Mouse (Mus musculus) CD4-positive, CD25-positive, alpha-beta regulatory T cell, adult 2 months (primary cell): ENCODE data around the gene Amt.
"Not testable (repeated sequence)": the region's sequence is repeated elsewhere in the genome, so short reads cannot be mapped to it uniquely, and the experiment has no call there.

Source experiments
- DNase-seq: peaks from one replicate; pipeline ENCODE4 v3.0.0-alpha.2; 2012; ENCODE audit warnings: low read depth, low spot score

The Amt gene

DNA sequence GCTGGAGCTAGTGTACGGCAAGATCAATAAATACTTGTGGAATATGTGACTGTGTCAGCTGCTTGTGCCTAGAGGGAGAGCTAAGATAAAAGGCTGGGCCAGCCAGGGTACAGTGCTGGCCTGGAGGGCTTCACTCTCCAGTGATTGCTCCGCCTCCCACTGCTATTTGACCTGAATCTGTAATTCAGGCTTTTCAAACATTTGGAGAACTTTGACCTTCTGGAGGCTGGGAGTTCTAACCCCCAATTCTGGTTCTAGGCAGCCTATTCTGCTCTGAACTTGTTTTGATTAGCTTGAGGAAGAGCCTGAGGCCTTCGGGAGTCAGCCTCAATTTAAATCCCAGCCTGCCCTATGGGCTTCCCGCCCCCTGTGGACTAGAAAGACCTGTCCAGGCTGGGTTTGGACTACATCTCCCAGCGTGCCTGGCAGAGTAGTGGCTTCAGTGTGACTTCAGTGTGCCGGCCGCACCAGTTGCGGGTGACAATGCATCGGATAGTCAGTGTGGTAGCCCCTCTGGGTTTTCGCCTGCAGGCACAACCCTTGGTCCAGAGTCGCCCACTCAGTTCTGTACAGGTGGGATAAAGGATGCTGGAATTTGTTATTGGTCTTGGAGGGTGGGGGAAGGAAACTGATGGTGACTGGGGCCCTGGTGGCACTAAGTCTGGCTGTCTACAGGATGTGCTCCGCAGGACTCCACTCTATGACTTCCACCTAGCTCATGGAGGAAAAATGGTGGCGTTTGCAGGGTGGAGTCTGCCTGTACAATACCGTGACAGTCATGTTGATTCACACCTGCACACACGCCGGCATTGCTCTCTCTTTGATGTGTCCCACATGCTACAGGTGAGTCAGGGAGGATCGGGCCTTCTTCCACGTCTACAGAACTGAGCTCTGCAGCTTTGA lies at the start of gene Amt:
Amt (plus strand) TSS at position 401 of the 903 bp plus-strand sequence.
- DNase-seq, result no peak

GRCm38 (mm10) chr9:108248957-108249356 lies 47.7 kb upstream of the Amt start:
- no peak for DNase-seq

DNA sequence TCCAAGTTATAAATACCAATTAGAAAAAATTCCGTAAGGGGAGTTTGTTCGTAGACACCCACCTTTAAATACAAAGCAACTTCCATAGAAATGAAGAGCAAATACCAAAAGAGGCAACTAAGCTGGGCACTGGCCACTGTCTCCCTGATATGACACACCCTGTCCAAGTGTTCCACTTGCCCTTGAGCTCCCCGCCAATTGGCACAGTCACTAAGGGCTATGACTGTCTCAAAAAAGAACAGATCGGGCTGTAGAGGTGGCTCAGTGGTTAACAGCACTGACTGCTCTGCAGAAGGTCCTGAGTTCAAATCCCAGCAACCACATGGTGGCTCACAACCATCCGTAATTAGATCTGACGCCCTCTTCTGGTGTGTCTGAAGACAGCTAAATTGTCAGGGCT lies 44.8 kb upstream of the Amt start:
- DNase-seq, result no peak

DNA sequence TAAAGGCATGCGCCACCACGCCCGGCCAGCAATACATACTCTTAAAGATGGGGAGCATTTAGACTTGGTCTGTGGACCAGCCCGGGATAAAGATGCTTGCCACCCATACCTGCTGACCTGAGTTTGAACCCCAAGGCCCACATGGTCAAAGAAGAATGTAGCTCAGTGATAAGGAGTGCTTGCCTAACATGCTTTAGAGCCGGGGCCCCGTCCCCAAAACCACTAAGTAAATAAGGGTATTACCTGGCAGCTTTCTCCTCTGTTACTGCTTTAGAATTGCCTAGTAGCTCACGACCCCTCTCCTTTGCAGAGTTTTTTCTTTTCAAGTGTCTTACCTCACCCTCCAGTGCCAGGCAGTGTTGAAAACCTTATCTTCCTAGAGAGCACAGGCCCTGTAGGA lies 43.9 kb upstream of the Amt start:
- no peak for DNase-seq

DNA sequence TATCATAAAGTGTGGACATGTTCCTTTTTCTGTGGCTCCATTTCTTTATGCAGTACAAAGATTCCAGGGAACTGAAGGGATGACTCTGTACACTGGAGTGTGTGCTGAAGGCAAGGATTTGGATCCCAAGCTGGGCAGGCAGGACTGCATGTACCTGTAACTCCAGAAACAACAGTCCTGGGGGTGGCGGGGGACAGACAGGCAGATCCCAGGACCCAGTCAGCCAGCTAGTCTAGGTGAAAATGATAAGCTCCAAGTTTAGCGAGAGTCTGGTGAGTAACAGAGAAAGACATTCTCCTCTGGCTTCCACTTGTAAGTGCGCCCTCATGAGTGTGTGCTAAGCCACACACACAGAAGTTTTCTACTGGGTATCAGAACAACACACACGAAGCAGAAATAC lies 36.1 kb upstream of the Amt start:
- no peak for DNase-seq

GRCm38 (mm10) chr9:108261865-108262264 lies 34.8 kb upstream of the Amt start:
- DNase-seq, result no peak

GRCm38 (mm10) chr9:108262494-108263049 lies 34.1 kb upstream of the Amt start:
- DNase-seq, result peak; percentile 8

GRCm38 (mm10) chr9:108263131-108263681 lies 33.4 kb upstream of the Amt start:
- no peak for DNase-seq

GRCm38 (mm10) chr9:108263690-108264190 lies 32.9 kb upstream of the Amt start, which contains the start of gene Dag1:
TSS of gene Dag1 (minus strand) at chr9:108263958.
- peak; percentile 98 for DNase-seq

- DNase-seq, result no peak
Observed at GRCm38 (mm10) chr9:108264191-108264921, 32.3 kb upstream of the Amt start.

- peak; percentile 26 for DNase-seq
Observed at GRCm38 (mm10) chr9:108266261-108266935, 30.3 kb upstream of the Amt start.

- no peak for DNase-seq
Observed at GRCm38 (mm10) chr9:108267691-108268090, 29.0 kb upstream of the Amt start.

GRCm38 (mm10) chr9:108268701-108269100 lies 28.0 kb upstream of the Amt start:
- not testable (repeated sequence) for DNase-seq

DNA sequence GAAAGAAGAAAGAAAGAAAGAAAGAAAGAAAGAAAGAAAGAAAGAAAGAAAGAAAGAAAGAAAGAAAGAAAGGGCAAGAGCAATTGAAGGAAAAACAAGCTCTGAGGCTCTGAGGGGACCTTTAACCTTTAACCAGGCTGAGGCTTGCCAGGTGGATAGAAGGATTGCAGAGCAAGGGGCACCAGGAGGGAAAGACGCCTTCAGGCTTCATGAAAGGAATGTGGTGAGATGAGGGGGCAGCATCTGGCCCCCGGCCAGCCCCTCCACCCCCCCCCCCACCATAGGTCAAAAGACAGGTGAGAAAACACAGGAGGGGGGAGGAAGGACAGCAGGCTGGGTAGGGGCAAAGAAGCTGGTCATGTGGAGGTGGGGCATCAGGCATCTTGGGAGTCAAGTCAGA lies 24.7 kb upstream of the Amt start:
- DNase-seq, result no peak

DNA sequence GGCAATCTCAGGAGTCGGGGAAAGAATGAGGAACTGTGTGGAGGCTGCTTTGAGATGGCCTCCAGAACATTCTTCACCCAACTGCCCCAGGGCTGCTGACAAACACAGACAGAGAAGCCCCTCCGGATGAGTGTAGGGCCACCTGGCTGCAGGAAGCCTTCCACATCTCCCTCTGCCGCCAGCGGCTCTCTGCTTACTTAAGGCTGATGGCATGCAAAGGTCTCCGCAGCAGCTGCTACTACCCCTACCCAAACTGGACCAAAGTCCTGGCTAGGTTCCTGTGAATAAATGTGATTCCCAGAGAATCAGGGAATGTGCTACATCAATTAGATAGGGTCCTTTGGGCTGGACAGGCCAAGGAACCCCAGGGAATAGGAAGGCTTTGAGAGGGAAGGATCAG lies 24.0 kb upstream of the Amt start:
- no peak for DNase-seq

DNA sequence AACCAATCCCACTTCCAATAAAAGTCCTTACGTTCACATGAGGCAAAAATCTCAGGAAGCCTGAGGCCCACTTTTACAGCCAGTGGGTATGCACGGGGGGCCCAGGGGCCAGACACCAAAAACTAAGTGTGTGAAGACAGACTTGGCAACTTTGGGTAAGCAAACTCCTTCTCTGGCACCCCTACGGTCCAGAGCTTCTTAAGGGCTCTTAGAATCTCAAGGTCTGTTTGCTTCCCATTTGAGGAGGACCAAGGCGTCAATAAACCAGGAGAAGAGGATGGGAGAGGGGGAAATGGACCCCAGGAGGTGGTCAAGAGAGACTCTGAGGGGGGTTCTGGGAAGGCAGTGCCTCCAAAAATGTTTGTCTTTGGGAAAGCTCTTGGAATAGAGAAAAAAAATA lies 23.2 kb upstream of the Amt start:
- DNase-seq, result no peak

DNA sequence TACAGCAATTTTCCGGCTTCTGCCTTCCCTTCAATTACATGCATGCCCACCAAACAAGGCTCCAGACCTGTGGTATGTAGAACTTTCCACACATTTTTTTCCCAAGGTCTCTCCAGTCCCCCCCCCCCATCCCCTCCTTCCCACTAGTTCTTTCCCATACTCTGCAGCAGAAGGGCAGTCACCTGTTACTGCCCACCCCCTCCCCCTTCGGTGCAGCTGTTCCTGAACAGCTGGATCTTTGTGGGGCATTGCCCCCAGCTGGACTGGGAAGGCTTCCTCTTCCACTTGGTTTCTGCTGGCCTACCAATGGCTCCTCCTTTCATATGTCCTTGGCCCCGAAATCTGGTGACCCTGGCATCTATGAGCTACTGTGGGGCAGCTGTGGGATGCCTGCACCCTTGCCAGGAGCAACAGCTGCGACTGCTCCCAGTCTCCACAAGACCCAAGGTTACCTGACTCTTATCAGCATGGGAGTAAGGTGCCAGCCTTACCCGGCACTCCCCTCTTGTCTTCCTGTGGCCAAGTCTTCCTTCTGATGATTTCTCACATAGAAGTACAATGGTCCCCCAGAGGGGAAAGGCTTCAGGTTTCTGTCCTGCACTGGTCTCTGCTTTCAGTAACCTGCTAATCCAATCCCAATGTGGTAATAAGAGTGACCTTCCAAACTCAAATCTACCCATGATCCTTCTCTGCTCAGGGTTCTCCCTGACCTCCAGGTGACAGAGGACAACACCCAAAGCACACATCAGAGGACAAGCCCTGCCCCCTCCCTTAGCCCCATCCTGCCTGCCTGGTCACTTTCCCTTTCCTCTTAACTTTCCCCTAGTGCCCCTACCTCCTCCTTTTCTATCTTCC lies 21.9 kb upstream of the Amt start:
- DNase-seq, result no peak

DNA sequence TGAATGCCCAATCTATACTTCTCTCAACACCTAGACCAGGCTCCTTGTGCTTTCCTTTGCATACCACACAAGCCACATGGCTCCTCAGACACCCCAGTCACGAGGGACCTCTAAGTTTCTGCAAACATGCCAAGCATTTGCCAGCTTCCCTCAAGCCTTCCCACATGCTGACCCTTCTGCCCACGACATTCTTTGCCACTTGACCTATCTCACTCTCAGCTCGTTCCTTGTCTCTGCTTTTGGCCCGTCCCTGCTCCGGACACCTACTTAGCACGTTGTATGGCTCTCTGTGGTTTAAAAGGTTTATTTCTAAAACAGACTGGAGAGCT lies 21.4 kb upstream of the Amt start:
- no peak for DNase-seq

DNA sequence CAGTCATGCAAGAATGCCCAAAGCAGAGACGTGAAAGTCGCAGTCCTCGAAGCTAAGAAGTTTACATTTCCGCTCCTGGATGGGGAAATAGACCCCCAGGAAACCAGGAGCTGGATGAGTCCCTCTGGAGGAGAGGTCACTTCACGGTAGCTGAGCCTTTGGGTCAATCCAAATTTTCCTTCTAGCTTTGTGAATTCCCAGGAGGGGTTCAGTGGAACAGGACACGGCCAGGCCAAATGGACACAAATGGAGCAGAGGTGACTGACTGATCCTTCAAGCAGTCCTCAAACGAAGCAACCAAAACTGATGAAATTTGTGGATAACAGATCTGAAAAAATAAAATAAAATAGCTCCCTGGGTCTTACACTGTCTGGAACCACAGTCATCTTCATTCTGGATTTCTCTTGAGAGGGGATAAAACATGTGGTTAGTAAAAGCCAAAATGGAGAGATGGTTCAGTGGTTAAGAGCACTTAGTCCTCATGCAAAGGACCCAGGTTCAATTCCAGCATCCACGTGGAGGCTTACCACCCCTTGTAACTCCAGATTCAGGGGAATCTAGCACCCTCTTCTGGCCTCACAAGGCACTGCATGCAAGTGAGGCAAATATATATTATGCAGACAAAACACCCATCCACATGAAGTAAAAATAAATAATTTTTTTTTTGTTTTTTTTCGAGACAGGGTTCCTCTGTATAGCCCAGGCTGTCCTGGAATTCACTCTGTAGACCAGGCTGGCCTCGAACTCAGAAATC lies 17.8 kb upstream of the Amt start:
- peak; percentile 68 for DNase-seq
